Mouse (Mus musculus) midbrain, embryonic 11.5 days (tissue): ENCODE measurements around the gene Sgcd. TPM values are rescaled to one million over a fixed set of nuclear protein-coding genes. Genes with fewer than 3 reads are reported as not detected.

Experiments
- ATAC-seq: fragments of 200-750 bp; cut with Nextera tagmentation; 2 replicates; pipeline ENCODE4 v1.8.0; 2017; ENCODE audit warnings: moderate TSS enrichment, moderate library complexity; ENCODE audit not compliant: low FRiP score
- DNase-seq: peaks from one replicate; pipeline ENCODE4 v3.0.0; 2015; ENCODE audit warnings: low spot score; ENCODE audit errors: missing footprints
- H3K27ac ChIP-seq: fragments of 300-500 bp; sonication (generic); 2 replicates; pipeline ENCODE4 v1.5.1; 2014; ENCODE audit warnings: low read depth, low read length
- H3K27me3 ChIP-seq: fragments of 300-500 bp; sonication (generic); 2 replicates; pipeline ENCODE4 v1.6.1; 2014; ENCODE audit warnings: mild to moderate bottlenecking, low read length, moderate library complexity, mixed read lengths; ENCODE audit not compliant: control insufficient read depth, insufficient read depth
- H3K36me3 ChIP-seq: fragments of 300-500 bp; sonication (generic); 2 replicates; pipeline ENCODE4 v1.6.1; 2014; ENCODE audit warnings: mild to moderate bottlenecking, low read length, moderate library complexity, mixed read lengths; ENCODE audit not compliant: control insufficient read depth, insufficient read depth
- H3K4me1 ChIP-seq: fragments of 300-500 bp; sonication (generic); 2 replicates; pipeline ENCODE4 v1.6.1; 2014; ENCODE audit warnings: low read length; ENCODE audit not compliant: control insufficient read depth, insufficient read depth
- H3K4me2 ChIP-seq: fragments of 300-500 bp; sonication (generic); 2 replicates; pipeline ENCODE4 v1.6.1; 2014; ENCODE audit warnings: mild to moderate bottlenecking, moderate library complexity
- H3K4me3 ChIP-seq: fragments of 300-500 bp; sonication (generic); 2 replicates; pipeline ENCODE4 v1.5.1; 2014; ENCODE audit warnings: low read depth, low read length
- H3K9ac ChIP-seq: fragments of 300-500 bp; sonication (generic); 2 replicates; pipeline ENCODE4 v1.6.1; 2014; ENCODE audit warnings: low read length
- H3K9me3 ChIP-seq: fragments of 300-500 bp; sonication (generic); 2 replicates; pipeline ENCODE4 v1.6.1; 2016; ENCODE audit warnings: low read length; ENCODE audit not compliant: control insufficient read depth
- WGBS: fragments of 180-500 bp; shearing (Covaris S2); extraction: QIAGEN DNeasy Blood & Tissue Kit; methylation state at CpG from one replicate; pipeline ENCODE4 v1.1.7; 2014; 5-methylcytosine and 5-hydroxymethylcytosine counted together
- polyA plus RNA-seq: library from polyadenylated mRNA; unstranded; fragments of >200 nt; fragmentation: Nextera tagmentation; extraction: Ambion mirVana; gene quantifications from 2 replicates; pipeline ENCODE4 v1.2.1, GENCODE M21; 2014

Sgcd gene
- polyA plus RNA-seq, 1 experiment from 2014 or later, result 1.4 TPM

GRCm38 (mm10) chr11:47130432-47130831 is 858.3 kb downstream of the Sgcd start:
- WGBS, result 89% methylated on average over 3 of the region's 3 CpGs
- H3K4me3 ChIP-seq, result no peak overlapping the region
- no peaks in the 10 kb centered on the region for H3K36me3 ChIP-seq

DNA sequence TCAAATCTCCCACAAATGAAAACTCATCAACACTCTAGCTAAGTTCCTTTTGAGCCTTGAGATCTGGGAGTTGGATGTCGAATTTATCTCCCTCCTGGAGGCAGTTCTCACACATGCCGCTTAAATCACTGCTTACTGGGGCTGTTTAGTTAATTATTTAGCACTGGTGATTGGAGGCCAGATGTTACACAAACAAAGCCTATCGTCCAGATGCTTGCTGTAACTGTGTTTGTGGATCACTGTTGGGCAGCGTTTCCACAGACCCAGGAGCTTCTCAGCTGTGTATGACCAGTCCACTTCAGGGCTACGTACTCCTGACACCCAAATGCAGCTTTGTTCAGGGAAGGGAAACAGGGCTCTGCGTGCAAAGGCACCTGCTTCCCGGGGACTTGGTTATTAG is 858.8 kb downstream of the Sgcd start:
- WGBS, result 79% methylated on average over 7 of the region's 7 CpGs
- ATAC-seq (no peak), DNase-seq (no peak)
- Histone ChIP-seq H3K36me3 (no peaks in the 10 kb centered on the region), H3K27me3 (no peaks in the 10 kb centered on the region), H3K27ac (no peak overlapping the region), H3K9ac (no peak overlapping the region), H3K4me1 (0 out of 2 replicates have a peak, but pooled peaks cover 3% of the 10 kb centered on the region), H3K9me3 (no peaks in the 10 kb centered on the region), H3K4me2 (no peak overlapping the region), H3K4me3 (no peak overlapping the region)

More at GRCm38 (mm10) chr11:47130432-47130831, 858.3 kb downstream of the Sgcd start:
- no peak overlapping the region for H3K4me2 ChIP-seq
- no peak overlapping the region for H3K9ac ChIP-seq
- 0 out of 2 replicates have a peak, but pooled peaks cover 1% of the 10 kb centered on the region for H3K4me1 ChIP-seq
- DNase-seq (no peak), ATAC-seq (no peak)
- no peaks in the 10 kb centered on the region for H3K9me3 ChIP-seq
- H3K27me3 ChIP-seq, result no peaks in the 10 kb centered on the region
- H3K27ac ChIP-seq, result no peak overlapping the region

DNA sequence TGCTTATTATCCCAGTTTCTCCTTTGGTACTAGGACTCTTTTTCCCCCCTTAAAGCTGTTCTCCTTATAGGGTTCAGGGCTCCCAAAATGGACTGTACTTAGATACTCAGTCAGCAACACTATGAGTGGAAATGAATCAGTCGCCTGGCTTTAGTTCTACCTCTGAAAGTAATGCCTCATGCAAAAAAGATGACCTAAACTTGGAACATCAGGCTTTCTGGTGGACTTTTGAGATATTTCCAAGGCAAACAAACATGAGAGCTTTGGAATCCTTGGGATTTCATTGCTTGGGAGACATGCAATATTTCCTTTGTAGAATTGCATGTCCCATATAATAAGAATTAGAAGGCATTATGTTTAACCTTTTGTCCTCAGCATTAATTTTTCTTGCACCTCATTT is 859.6 kb downstream of the Sgcd start:
- no peaks in the 10 kb centered on the region for H3K27me3 ChIP-seq
- no peak overlapping the region for H3K9ac ChIP-seq
- 78% methylated on average over 1 of the region's 1 CpGs for WGBS
- H3K4me1 ChIP-seq, result 0 out of 2 replicates have a peak, but pooled peaks cover 3% of the 10 kb centered on the region
- no peak for ATAC-seq
- no peak overlapping the region for H3K27ac ChIP-seq
- no peak overlapping the region for H3K4me3 ChIP-seq
- no peak for DNase-seq
- no peaks in the 10 kb centered on the region for H3K9me3 ChIP-seq
- no peak overlapping the region for H3K4me2 ChIP-seq
- no peaks in the 10 kb centered on the region for H3K36me3 ChIP-seq

GRCm38 (mm10) chr11:47128331-47128730 is 860.4 kb downstream of the Sgcd start:
- 75% methylated on average over 3 of the region's 3 CpGs for WGBS
- Histone ChIP-seq H3K4me2 (no peak overlapping the region), H3K4me3 (no peak overlapping the region), H3K27me3 (no peaks in the 10 kb centered on the region), H3K36me3 (no peaks in the 10 kb centered on the region), H3K9me3 (no peaks in the 10 kb centered on the region), H3K9ac (no peak overlapping the region), H3K4me1 (0 out of 2 replicates have a peak, but pooled peaks cover 3% of the 10 kb centered on the region), H3K27ac (no peak overlapping the region)
- ATAC-seq (no peak), DNase-seq (no peak)

GRCm38 (mm10) chr11:47120874-47121273 is 867.9 kb downstream of the Sgcd start:
- 93% methylated on average over 1 of the region's 1 CpGs for WGBS

DNA sequence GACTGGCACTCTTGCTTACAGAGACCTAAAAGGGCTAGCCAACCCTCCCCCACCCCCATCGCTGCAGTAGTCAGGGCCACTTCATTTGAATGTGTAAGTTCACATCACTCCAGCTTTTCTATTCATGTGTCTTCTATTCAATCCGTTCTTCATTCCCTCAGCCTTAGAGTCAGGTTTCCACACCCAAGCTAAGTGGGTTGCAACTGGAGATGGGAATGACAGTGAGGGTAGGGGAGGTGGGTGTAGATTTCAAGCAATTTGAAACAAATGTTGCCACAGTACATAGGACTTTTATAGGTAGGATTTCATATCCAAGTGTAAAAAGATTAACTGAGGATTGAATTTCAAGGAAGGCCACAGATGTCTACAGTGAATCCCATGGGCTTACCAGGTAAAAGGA is 870.9 kb downstream of the Sgcd start:
- DNase-seq (peak; percentile 76), ATAC-seq (no peak)
- H3K27me3 ChIP-seq, result no peaks in the 10 kb centered on the region
- no peak overlapping the region for H3K27ac ChIP-seq
- no peak overlapping the region for H3K9ac ChIP-seq
- no peak overlapping the region for H3K4me2 ChIP-seq
- no peaks in the 10 kb centered on the region for H3K9me3 ChIP-seq
- WGBS, result 30% methylated on average over 2 of the region's 2 CpGs
- H3K4me1 ChIP-seq, result no peaks in the 10 kb centered on the region
- no peak overlapping the region for H3K4me3 ChIP-seq
- no peaks in the 10 kb centered on the region for H3K36me3 ChIP-seq

More at GRCm38 (mm10) chr11:47120874-47121273, 867.9 kb downstream of the Sgcd start:
- Histone ChIP-seq H3K4me1 (0 out of 2 replicates have a peak, but pooled peaks cover 3% of the 10 kb centered on the region), H3K4me2 (no peak overlapping the region), H3K27ac (no peak overlapping the region), H3K9me3 (no peaks in the 10 kb centered on the region), H3K27me3 (no peaks in the 10 kb centered on the region), H3K9ac (no peak overlapping the region), H3K4me3 (no peak overlapping the region), H3K36me3 (no peaks in the 10 kb centered on the region)
- ATAC-seq, result no peak
- DNase-seq, result no peak

DNA sequence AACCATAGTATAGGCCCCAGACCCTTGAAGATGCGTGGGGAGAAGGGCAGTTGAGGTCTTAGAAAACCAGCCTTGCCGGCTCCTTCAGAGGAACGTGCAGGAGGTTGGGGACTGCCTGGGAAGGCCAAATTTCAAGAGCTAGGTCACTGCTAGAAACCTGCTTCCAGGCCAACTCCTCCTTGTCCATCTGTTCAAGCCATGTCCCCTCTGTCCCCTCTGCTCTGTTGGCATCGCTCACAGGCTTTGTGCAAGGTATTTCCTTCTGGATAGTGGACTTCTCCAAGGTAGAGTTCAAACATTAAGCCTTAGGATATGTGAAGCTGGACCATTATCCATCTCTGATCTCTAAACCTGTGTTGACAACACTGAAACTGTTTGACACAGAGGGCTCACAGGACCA is 874.4 kb downstream of the Sgcd start:
- no peak for ATAC-seq
- 89% methylated on average over 3 of the region's 4 CpGs for whole genome bisulfite sequencing

DNA sequence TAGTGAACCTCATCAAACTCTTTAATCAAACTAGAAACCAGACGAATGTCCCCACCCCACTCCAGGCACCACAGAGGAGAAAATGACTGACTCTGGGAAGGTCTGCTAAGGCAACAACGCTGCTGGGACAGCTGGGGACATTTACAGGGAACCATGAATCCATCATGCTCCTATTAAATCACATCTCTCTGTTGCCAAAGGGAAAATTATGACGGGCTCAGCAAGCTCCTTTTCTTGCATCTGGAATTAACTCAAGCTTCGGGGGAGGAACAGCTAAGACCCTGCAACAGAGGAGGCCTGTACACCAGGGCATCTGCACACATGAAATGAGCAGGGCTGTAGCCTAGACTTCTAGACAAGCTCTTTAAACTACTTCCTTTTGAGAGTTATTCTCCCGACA is 875.7 kb downstream of the Sgcd start:
- H3K9me3 ChIP-seq, result no peaks in the 10 kb centered on the region
- no peak overlapping the region for H3K4me2 ChIP-seq
- DNase-seq (peak; percentile 14), ATAC-seq (no peak)
- WGBS, result 81% methylated on average over 5 of the region's 5 CpGs
- no peaks in the 10 kb centered on the region for H3K4me1 ChIP-seq
- no peak overlapping the region for H3K9ac ChIP-seq
- H3K27me3 ChIP-seq, result no peaks in the 10 kb centered on the region
- no peaks in the 10 kb centered on the region for H3K36me3 ChIP-seq
- no peak overlapping the region for H3K27ac ChIP-seq
- H3K4me3 ChIP-seq, result no peak overlapping the region

More for the DNA sequence above, 874.4 kb downstream of the Sgcd start:
- Histone ChIP-seq H3K4me2 (no peak overlapping the region), H3K27me3 (no peaks in the 10 kb centered on the region), H3K4me1 (no peaks in the 10 kb centered on the region), H3K4me3 (no peak overlapping the region), H3K27ac (no peak overlapping the region), H3K9ac (no peak overlapping the region), H3K36me3 (no peaks in the 10 kb centered on the region), H3K9me3 (no peaks in the 10 kb centered on the region)
- peak; percentile 47 for DNase-seq

GRCm38 (mm10) chr11:47110314-47110713 is 878.5 kb downstream of the Sgcd start:
- H3K36me3 ChIP-seq, result no peaks in the 10 kb centered on the region
- no peaks in the 10 kb centered on the region for H3K27me3 ChIP-seq
- DNase-seq, result no peak
- no peaks in the 10 kb centered on the region for H3K9me3 ChIP-seq
- no peak overlapping the region for H3K27ac ChIP-seq
- H3K4me2 ChIP-seq, result no peak overlapping the region
- no peak for ATAC-seq
- no peak overlapping the region for H3K9ac ChIP-seq
- H3K4me1 ChIP-seq, result no peaks in the 10 kb centered on the region
- no peak overlapping the region for H3K4me3 ChIP-seq
